Mouse (Mus musculus): ENCODE data around the gene Tmem141.

Gene Tmem141

DNA sequence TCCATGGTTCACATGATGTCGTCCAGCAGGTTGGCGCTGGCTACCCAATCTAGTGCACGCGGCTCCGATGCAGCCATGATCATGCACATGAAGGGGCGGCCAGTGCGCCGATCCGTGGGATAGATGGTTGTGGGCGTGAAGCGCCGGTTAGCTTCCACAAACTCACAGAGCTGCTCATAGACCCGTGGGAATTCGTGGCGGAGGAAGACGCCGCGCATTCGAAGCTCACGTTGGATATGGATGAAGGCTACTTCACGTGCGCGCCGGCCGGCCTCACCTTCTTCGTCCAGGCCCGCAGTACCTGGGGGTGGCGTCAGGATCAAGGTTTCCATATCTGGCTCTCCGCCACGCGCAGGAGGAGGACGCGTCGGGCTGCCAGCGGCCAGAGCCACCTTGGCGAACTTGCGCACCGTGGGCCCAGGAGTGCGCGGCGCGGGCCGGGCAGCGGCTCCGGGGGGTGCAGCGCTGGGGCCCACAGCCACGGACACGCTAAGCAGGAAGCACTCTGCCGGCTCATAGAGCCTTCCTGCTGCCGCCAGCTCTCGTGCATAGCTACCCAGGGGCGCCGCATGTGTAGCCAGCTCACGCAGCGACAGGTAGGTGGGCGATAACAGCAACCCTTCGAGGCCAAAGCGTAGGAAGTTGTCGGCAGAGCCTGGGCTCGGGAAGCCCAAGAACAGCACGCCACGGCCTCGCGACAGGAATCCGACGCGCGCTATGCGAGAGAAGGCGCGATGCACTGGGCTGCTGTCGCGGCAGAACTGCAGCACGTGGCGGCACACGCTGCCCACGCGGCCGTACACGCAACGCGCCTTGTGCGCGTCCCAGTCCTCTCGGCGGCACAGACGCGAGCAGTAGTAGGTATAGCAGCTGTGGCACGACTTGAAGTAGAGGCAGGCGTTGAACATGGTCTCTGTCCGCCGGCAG lies 44.6 kb downstream of the Tmem141 start:
- peak; percentile 46 for DNase-seq (ENCODE audit: low read depth, low spot score)
- H3K27me3 ChIP-seq (ENCODE audit: control insufficient read depth, insufficient read depth, low read length, poor library complexity, severe bottlenecking), result no peaks in the 10 kb centered on the region
- no peaks in the 10 kb centered on the region for H3K36me3 ChIP-seq (ENCODE audit: control insufficient read depth, insufficient read depth, low read length, poor library complexity, severe bottlenecking)

DNA sequence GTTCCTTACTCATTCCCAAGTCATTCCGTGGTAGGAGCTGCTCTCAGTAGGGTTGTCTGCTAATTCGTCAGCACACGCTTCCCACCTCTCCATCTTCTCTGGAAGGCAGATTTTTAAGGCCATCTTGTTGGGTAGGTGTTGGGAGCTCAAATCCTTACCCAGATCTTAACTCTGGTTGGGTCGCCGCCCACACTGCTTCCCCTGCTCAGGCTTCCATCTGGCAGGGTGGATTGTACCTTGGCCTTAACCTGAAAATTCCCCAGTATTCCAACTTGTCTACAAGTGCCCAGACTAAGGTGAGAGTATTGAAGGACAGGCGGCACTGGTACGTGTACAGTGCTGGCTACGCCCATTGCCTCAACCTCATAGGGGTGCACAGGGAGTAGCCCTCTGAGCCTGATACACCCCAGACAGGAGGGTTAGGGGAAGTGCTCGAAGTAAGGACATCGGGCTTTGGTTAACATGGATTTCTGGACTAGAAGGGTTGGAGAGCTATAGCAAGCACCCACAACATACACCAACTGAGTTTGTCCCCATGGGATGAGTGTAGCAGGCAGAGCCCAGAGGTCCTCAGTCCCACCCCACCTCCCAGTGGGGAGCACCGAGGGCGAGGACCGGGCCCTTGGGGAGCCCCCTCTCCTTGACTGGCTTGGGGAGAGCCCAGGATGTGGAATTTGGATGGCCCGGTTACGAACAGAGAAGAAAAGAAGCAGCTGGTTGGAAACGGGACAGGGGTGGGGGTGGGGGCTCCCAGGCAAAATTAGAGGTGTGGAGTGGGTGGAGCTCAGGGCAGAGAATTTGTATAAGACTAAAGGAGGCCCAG lies 45.6 kb downstream of the Tmem141 start:
- DNase-seq (ENCODE audit: low read depth, low spot score), result no peak
- Histone ChIP-seq H3K27me3 (ENCODE audit: control insufficient read depth, insufficient read depth, low read length, poor library complexity, severe bottlenecking) (no peaks in the 10 kb centered on the region), H3K36me3 (ENCODE audit: control insufficient read depth, insufficient read depth, low read length, poor library complexity, severe bottlenecking) (no peaks in the 10 kb centered on the region)

DNA sequence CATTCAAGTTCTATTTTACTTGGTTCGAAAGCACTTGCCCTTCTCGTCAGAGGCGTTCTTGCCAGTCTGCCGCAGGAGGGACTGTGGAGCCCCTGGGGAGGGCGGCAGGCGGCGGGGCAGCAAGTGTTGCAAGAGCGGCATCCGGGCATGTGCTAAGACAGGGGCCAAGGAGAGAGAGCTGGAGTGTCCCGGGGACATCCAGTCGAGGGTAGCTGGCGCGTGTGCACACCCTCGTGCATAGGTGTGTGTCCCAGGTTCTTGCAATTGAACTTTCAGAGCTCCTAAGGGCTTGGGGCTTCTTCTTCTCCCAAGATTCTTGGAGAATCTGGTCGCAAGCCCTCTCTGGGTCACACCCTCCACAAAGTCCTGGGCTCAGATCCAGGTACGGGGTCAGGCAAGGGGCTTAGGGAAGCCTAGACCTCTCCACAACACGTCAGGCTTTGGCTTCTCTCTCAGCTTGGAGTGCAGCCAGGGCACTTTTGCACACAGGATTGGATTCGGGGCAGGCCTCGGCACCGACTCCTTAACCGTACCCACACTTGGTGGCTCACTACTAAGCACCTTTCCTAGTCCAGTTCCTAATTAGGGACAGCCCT lies 46.3 kb downstream of the Tmem141 start:
- no peaks in the 10 kb centered on the region for H3K36me3 ChIP-seq (ENCODE audit: control insufficient read depth, insufficient read depth, low read length, poor library complexity, severe bottlenecking)
- peak; percentile 46 for DNase-seq (ENCODE audit: low read depth, low spot score)

DNA sequence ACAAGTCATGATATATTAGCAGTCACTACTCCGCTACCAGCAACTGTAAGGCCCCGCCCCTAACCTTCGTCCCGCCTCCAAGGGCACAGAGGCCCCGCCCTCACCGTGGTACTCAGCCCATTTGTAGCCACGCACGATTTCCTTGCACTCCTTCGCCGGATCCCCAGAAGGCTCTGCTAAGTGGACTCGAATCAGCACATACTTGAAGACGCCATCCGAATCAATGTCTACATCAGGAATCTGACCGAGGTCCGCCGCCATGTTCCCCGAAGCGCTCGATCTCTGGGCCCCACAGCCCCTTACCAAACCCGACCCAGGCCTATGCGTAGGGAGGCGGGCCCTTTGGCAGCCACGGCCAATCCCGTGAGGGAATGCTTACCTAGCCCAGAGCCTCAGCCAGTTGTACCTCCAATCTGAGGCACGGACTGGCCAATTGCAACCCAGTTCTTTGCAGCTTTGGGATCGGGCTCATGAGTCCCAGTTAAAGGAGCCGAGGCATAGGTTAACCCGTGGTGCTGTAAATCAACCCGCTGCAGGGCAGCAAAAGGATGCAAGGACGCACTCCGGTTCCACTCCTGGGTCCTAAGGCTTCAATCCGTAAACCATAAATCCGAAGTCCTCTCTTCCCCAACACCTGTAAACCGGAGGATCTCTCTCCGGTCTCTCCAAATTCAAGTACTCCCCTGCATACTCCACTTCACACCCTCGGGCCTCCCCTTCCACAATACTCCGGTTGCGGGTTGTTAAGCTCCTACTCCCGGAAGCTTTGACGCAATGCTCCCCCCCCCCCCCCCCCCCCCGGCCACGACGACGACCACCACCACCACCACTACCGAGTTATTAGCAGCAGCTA lies 47.0 kb downstream of the Tmem141 start, which contains the start of the genes Mamdc4 and Phpt1:
TSS of gene Mamdc4 (minus strand) at position 267 of the 853 bp plus-strand sequence.
TSS of gene Phpt1 (minus strand) at position 646 of the 853 bp plus-strand sequence.
- H3K27me3 ChIP-seq (ENCODE audit: control insufficient read depth, insufficient read depth, low read length, poor library complexity, severe bottlenecking), result no peaks in the 10 kb centered on the region
- peak; percentile 96 for DNase-seq (ENCODE audit: low read depth, low spot score)
- H3K36me3 ChIP-seq (ENCODE audit: control insufficient read depth, insufficient read depth, low read length, poor library complexity, severe bottlenecking), result no peaks in the 10 kb centered on the region

More for the DNA sequence above, 46.3 kb downstream of the Tmem141 start:
- no peaks in the 10 kb centered on the region for H3K27me3 ChIP-seq (ENCODE audit: control insufficient read depth, insufficient read depth, low read length, poor library complexity, severe bottlenecking)

DNA sequence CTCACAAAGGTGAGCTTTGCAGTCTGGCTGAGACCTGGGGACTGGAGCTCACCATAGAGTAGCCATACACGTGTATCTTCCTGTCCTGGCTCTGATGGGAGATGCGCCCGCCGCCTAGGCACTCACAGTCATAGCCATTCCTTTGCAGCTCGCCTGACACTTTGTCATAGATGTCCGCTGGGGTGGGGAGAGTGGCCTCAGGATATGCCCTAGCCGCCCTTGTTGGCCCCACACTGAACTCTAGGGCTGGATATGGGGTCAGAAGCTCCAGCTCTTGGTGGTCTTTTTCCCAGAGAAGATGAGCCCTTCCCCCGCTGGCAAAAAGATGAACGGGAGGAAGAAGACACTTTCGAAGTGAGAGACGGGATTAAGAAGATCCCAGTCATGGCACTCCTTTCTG lies 47.7 kb downstream of the Tmem141 start:
- H3K27me3 ChIP-seq (ENCODE audit: control insufficient read depth, insufficient read depth, low read length, poor library complexity, severe bottlenecking), result no peaks in the 10 kb centered on the region
- DNase-seq (ENCODE audit: low read depth, low spot score), result no peak
- H3K36me3 ChIP-seq (ENCODE audit: control insufficient read depth, insufficient read depth, low read length, poor library complexity, severe bottlenecking), result no peaks in the 10 kb centered on the region

DNA sequence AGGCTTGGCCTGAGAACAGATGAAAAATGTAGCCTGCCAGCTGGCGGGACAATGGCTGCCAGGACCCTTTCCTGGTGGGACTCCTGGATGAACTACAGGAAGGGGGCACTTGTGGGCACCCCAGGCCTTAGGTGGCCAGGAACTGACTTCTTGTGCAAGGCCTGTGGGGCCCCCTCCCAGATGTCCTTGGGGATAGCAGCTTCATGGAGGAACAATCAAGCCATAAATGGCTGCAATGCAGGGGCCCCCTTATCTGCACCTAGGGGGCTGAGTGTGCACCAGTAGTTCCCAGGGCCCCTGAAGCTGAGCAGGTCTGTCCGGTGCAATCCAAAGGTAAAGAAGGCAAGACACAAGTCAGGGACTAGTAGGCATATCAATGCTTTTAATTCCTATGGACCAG lies 48.7 kb downstream of the Tmem141 start:
- DNase-seq (ENCODE audit: low read depth, low spot score), result no peak
- Histone ChIP-seq H3K36me3 (ENCODE audit: control insufficient read depth, insufficient read depth, low read length, poor library complexity, severe bottlenecking) (no peaks in the 10 kb centered on the region), H3K27me3 (ENCODE audit: control insufficient read depth, insufficient read depth, low read length, poor library complexity, severe bottlenecking) (no peaks in the 10 kb centered on the region)

DNA sequence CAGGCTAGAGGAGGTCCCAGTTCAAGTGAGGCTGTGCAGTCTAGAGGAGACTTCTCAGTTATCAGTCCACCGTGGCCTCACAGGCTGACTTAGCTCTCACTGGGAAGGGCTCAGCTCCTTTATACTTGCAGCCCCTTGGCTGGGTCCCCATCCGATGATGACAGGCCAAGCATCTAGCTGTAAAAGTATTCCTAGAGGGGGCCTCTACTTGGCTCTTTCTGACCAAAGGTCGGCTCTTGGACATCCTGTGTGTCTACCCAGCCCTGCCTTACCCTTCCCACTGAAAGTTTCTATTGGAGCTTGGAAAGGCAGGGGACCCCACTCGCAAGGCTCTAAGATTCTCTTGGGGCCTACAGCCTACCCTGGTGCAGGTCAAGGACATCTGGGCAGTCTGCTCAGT lies 50.6 kb downstream of the Tmem141 start:
- H3K36me3 ChIP-seq (ENCODE audit: control insufficient read depth, insufficient read depth, low read length, poor library complexity, severe bottlenecking), result no peaks in the 10 kb centered on the region
- no peaks in the 10 kb centered on the region for H3K27me3 ChIP-seq (ENCODE audit: control insufficient read depth, insufficient read depth, low read length, poor library complexity, severe bottlenecking)
- no peak for DNase-seq (ENCODE audit: low read depth, low spot score)

Measured in splenic B cell, adult 2 months (primary cell).